Mouse (Mus musculus): ENCODE data around the gene Tulp2. TPM values are rescaled to one million over a fixed set of nuclear protein-coding genes. Genes with fewer than 3 reads are reported as not detected.

Tulp2 gene
- polyA plus RNA-seq, 1 experiment from 2014 or later: 0.92 TPM

DNA sequence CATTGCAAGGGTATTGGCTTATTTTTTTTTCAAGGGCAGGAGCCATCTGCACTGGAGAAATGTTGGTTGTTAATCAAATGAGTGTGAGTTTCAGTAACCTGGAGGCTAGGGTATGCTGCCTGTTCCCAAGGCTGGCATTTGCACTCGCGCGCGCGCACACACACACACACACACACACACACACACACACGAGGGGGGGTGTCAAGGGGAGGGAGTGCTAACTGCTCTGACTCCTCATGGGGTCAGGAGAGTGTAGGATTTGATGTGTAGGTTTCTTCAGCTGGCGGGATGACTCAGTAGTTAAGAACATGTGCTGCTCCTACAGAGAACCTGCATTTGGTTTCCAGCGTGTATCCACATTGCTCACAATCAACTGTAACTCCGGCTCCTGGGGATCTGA lies 9.1 kb downstream of the Tulp2 start:
- ATAC-seq (ENCODE audit: insufficient number of reproducible peaks, insufficient read depth, low FRiP score, low TSS enrichment): no peak
- H3K9ac ChIP-seq: no peak overlapping the region
- no peaks in the 10 kb centered on the region for H3K9me3 ChIP-seq
- no peaks in the 10 kb centered on the region for H3K27me3 ChIP-seq
- H3K27ac ChIP-seq: no peak overlapping the region
- H3K36me3 ChIP-seq: peaks cover 39% of the 10 kb centered on the region
- WGBS: 47% methylated on average over 9 of the region's 9 CpGs
- peak overlapping the region; percentile 15; the same call in 1 of the 2 replicates for H3K4me2 ChIP-seq (replicated peaks)
- peaks cover 10% of the 10 kb centered on the region for H3K4me1 ChIP-seq
- 0 out of 2 replicates have a peak overlapping the region, but pooled peaks have one; percentile 7 for H3K4me3 ChIP-seq

DNA sequence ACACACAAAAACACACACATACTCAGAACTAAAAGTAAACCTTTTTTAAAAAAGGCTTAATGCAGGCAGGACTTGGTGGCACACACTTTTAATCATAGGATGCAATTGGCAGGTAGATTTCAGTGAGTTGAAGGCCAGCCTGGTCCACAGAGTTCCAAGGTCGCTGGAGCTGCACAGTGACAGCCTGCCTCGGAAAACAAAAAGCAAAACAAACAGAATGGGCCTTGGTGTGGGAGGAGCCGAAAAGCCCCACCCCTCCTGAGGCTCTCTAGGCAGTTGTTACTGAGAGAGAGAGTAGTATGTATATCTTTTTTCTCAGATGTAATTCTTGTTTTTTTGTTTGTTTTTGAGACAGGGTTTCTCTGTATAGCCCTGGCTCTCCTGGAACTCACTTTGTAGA lies 9.6 kb downstream of the Tulp2 start:
- Histone ChIP-seq H3K27me3 (no peaks in the 10 kb centered on the region), H3K36me3 (peaks cover 44% of the 10 kb centered on the region), H3K9ac (no peak overlapping the region), H3K9me3 (no peaks in the 10 kb centered on the region), H3K4me2 (replicated peaks) (peak overlapping the region; percentile 15; the same call in 1 of the 2 replicates), H3K4me1 (peaks cover 10% of the 10 kb centered on the region), H3K4me3 (0 out of 2 replicates have a peak overlapping the region, but pooled peaks have one; percentile 7), H3K27ac (no peak overlapping the region)
- 22% methylated on average over 3 of the region's 3 CpGs for WGBS
- ATAC-seq (ENCODE audit: insufficient number of reproducible peaks, insufficient read depth, low FRiP score, low TSS enrichment): no peak

DNA sequence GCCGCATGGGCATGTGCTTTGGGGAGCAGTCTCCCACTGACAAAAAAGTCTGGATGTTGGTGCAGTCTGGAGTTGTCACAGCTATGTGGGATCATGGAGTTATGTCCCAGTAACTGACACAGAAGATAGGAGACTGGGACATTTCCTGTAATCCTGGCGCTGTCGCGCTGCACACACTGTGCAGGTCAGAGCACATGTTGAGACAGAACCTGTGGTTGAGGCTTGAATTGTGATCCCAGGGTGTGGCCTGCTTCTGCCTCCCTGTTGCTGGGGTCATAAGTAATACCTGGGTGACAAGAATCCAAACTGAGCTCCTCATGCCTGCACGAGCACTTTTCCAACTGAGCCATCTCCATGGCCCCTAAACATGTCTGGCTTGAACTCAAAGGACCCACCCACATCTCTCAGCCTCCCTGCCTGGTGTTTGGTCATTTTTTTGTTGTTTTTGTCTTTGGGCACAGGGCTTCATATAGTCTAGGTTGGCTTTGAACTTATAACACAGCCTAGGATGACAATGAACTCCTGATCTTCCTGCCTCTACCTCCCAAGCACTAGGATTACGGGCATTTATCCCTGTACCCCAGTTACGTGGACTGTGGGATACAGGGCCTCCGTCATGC lies 10.7 kb downstream of the Tulp2 start:
- Histone ChIP-seq H3K4me1 (peaks cover 10% of the 10 kb centered on the region), H3K27me3 (no peaks in the 10 kb centered on the region), H3K4me2 (replicated peaks) (no peak overlapping the region), H3K9me3 (no peaks in the 10 kb centered on the region), H3K9ac (no peak overlapping the region), H3K27ac (no peak overlapping the region), H3K36me3 (peaks cover 55% of the 10 kb centered on the region), H3K4me3 (no peak overlapping the region)
- WGBS: 95% methylated on average over 8 of the region's 8 CpGs
- ATAC-seq (ENCODE audit: insufficient number of reproducible peaks, insufficient read depth, low FRiP score, low TSS enrichment): no peak

DNA sequence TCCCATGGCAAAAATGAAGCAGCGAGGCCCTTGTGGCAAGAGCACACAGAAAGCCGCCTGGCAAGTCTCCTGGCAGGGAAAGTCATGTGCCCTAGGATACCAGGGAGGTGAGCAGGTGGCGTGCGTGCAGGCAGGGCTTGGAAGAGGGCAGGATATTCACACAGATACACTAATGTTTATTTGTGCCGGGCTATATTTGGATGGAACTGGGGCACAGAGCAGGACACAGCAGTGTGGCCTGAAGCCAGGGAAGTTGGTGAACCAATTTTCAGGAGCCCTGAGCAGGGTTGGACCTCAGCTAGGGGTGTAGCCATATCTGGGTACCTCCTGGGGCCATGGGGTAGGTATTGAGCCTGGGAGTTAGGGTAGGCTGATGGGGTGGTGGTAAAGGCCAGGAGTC lies 11.3 kb downstream of the Tulp2 start:
- no peak for ATAC-seq (ENCODE audit: insufficient number of reproducible peaks, insufficient read depth, low FRiP score, low TSS enrichment)
- H3K4me1 ChIP-seq: peaks cover 10% of the 10 kb centered on the region
- WGBS: 96% methylated on average over 5 of the region's 5 CpGs

GRCm38 (mm10) chr7:45494548-45494947 lies 12.9 kb downstream of the Tulp2 start:
- no peak for ATAC-seq (ENCODE audit: insufficient number of reproducible peaks, insufficient read depth, low FRiP score, low TSS enrichment)
- no peaks in the 10 kb centered on the region for H3K9me3 ChIP-seq
- no peak overlapping the region for H3K4me2 ChIP-seq (replicated peaks)
- H3K27me3 ChIP-seq: no peaks in the 10 kb centered on the region
- no peak overlapping the region for H3K4me3 ChIP-seq
- peaks cover 77% of the 10 kb centered on the region for H3K36me3 ChIP-seq
- H3K9ac ChIP-seq: no peak overlapping the region
- peaks cover 10% of the 10 kb centered on the region for H3K4me1 ChIP-seq
- WGBS: 79% methylated on average over 9 of the region's 9 CpGs
- H3K27ac ChIP-seq: no peak overlapping the region

More for the DNA sequence above, 11.3 kb downstream of the Tulp2 start:
- H3K9me3 ChIP-seq: no peaks in the 10 kb centered on the region
- H3K9ac ChIP-seq: no peak overlapping the region
- H3K4me2 ChIP-seq (replicated peaks): no peak overlapping the region
- H3K27me3 ChIP-seq: no peaks in the 10 kb centered on the region
- no peak overlapping the region for H3K27ac ChIP-seq
- no peak overlapping the region for H3K4me3 ChIP-seq
- H3K36me3 ChIP-seq: peaks cover 61% of the 10 kb centered on the region

- H3K9ac ChIP-seq: no peak overlapping the region
- 98% methylated on average over 6 of the region's 6 CpGs for WGBS
- no peak overlapping the region for H3K4me2 ChIP-seq (replicated peaks)
- no peak for ATAC-seq (ENCODE audit: insufficient number of reproducible peaks, insufficient read depth, low FRiP score, low TSS enrichment)
- no peaks in the 10 kb centered on the region for H3K4me1 ChIP-seq
- no peak overlapping the region for H3K4me3 ChIP-seq
- H3K27ac ChIP-seq: no peak overlapping the region
- H3K9me3 ChIP-seq: no peaks in the 10 kb centered on the region
- H3K36me3 ChIP-seq: peaks cover 90% of the 10 kb centered on the region
- H3K27me3 ChIP-seq: no peaks in the 10 kb centered on the region
Measured at GRCm38 (mm10) chr7:45498427-45498826, 16.8 kb downstream of the Tulp2 start.

- peaks cover 32% of the 10 kb centered on the region for H3K36me3 ChIP-seq
- WGBS: 89% methylated on average over 6 of the region's 6 CpGs
Measured at GRCm38 (mm10) chr7:45507583-45507982, 25.9 kb downstream of the Tulp2 start.

DNA sequence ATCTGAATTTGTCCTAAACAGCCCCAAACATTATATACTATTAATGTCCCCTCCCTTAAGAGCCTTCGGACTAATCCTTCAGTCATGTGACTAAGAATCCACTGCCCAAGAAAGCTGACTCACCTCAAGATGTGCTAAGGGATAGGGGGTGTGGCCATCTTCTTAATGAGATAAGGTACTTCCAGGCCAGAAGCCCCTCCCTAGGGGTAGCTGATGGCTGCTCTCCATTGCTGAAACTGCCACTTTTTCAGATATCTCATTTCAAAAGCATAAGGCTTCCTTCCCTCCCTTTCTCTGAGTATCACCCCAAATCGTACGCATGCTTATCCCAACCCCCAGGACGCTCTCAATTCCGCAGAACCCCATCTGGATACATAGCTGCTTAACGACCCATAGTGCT lies 26.9 kb downstream of the Tulp2 start:
- Histone ChIP-seq H3K9me3 (no peaks in the 10 kb centered on the region), H3K4me3 (no peak overlapping the region), H3K27ac (no peak overlapping the region), H3K27me3 (no peaks in the 10 kb centered on the region), H3K4me1 (peaks cover 13% of the 10 kb centered on the region), H3K36me3 (peaks cover 23% of the 10 kb centered on the region), H3K4me2 (replicated peaks) (peak overlapping the region; percentile 97; the same call in 1 of the 2 replicates), H3K9ac (peak overlapping the region; percentile 82; the same call in 1 of the 2 replicates)
- 88% methylated on average over 6 of the region's 6 CpGs for WGBS
- no peak for ATAC-seq (ENCODE audit: insufficient number of reproducible peaks, insufficient read depth, low FRiP score, low TSS enrichment)

More at GRCm38 (mm10) chr7:45507583-45507982, 25.9 kb downstream of the Tulp2 start:
- no peak for ATAC-seq (ENCODE audit: insufficient number of reproducible peaks, insufficient read depth, low FRiP score, low TSS enrichment)
- H3K4me3 ChIP-seq: no peak overlapping the region
- no peak overlapping the region for H3K9ac ChIP-seq
- H3K4me2 ChIP-seq (replicated peaks): no peak overlapping the region
- no peak overlapping the region for H3K27ac ChIP-seq
- no peaks in the 10 kb centered on the region for H3K27me3 ChIP-seq
- peaks cover 13% of the 10 kb centered on the region for H3K4me1 ChIP-seq
- H3K9me3 ChIP-seq: no peaks in the 10 kb centered on the region

DNA sequence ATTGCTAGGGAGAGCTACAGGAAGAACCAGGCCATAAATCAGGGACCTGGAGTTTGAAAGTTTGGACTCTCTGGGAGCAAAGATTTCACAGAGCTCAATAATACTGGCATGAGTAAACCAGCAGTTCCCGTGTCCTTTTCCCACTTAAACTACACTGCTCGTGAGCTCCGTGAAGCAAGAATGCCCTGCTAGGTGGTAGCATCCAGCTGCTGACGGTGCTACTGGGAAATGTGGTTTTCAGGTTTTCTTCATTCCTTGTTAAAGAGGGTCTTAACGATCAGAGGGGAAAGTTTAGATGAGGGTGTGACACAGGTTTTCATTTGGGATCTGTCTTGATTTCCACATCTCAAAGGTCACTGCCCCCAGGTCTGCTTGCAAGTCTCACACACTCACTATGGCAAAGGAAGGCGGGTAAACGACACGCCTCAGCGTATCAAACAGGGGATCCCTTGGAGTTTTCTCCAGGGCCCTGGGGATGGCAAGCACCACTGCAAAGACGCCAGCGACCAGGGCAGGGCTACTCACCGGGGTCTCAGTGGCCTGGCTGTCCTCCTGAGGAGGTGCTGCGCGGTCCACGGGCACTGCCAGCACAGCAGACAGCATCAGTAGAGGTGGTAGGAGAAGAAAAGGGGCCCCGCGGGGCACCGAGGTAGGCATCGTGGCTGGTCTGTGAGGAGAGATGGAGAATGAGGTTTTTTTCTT lies 27.7 kb downstream of the Tulp2 start:
- Histone ChIP-seq H3K27ac (peak overlapping the region; percentile 92; the same call in 1 of the 2 replicates), H3K4me3 (peak overlapping the region; percentile 69), H3K9ac (peak overlapping the region; percentile 82)

DNA sequence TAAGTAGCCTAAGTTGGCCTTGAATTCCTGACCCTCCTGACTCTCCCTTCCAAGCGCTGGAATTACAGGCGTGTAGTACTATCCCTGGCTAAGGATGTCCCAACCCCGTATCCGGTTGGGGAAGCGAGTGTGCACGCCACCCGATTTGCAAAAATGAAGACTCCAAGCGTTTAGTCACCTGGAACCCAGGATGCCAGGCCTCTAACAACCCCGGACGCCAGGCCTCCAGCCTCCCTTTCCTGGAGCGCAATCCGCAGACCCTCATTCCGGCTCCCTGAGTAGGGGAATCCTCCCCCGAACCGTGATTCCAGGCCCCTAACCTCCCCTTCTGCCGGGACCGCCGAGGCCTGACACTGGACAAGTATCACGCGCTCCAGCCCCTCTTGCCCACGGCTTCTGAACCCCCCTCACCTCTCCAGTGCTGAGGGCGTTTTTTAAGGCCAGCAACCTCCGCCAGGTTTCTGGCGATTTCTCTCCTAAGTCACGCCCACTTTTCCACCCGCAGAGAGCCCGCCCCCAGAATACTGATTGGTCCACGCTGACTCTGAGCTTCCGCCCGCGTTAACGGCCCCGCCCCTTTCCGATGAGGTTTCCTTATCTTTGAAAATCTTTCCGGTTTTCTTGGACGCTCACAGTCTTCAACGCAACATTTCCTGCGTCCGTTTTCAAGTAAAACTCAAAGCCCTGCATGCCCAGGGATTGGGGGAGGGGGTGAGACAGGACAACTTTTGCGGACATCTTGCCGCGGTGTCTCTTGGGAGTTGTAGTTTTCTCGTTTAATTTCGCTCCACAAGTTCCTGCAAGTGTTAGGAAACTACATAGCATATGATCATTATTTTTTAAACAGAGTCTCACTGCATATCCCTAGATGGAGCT lies 28.5 kb downstream of the Tulp2 start, which contains the start of gene Nucb1:
Nucb1 (minus strand) TSS at position 495 of the 876 bp plus-strand sequence.
- Histone ChIP-seq H3K4me3 (peak within 1 kb of the TSS; percentile 69), H3K27ac (peak within 1 kb of the TSS; percentile 92), H3K4me2 (replicated peaks) (peak within 1 kb of the TSS; percentile 97), H3K36me3 (peaks cover 14% of the 10 kb centered on the region), H3K9me3 (no peaks in the 10 kb centered on the region), H3K27me3 (no peaks in the 10 kb centered on the region), H3K4me1 (peaks cover 14% of the 10 kb centered on the region), H3K9ac (peak within 1 kb of the TSS; percentile 82)
- peak; percentile 75 for ATAC-seq (ENCODE audit: insufficient number of reproducible peaks, insufficient read depth, low FRiP score, low TSS enrichment)
- WGBS: under 1% methylated on average over 44 of the region's 44 CpGs

More for the DNA sequence above, 27.7 kb downstream of the Tulp2 start:
- Histone ChIP-seq H3K27me3 (no peaks in the 10 kb centered on the region), H3K4me2 (replicated peaks) (peak overlapping the region; percentile 97), H3K4me1 (peaks cover 13% of the 10 kb centered on the region), H3K36me3 (peaks cover 22% of the 10 kb centered on the region), H3K9me3 (no peaks in the 10 kb centered on the region)
- 35% methylated on average over 19 of the region's 19 CpGs for WGBS
- peak; percentile 48; the same call in 1 of the 2 replicates for ATAC-seq (ENCODE audit: insufficient number of reproducible peaks, insufficient read depth, low FRiP score, low TSS enrichment)

- 78% methylated on average over 7 of the region's 7 CpGs for WGBS
- Histone ChIP-seq H3K36me3 (no peaks in the 10 kb centered on the region), H3K27ac (0 out of 2 replicates have a peak overlapping the region, but pooled peaks have one; percentile 4), H3K4me2 (replicated peaks) (no peak overlapping the region), H3K4me3 (no peak overlapping the region), H3K9me3 (no peaks in the 10 kb centered on the region), H3K9ac (no peak overlapping the region), H3K27me3 (no peaks in the 10 kb centered on the region), H3K4me1 (peaks cover 8% of the 10 kb centered on the region)
- ATAC-seq (ENCODE audit: insufficient number of reproducible peaks, insufficient read depth, low FRiP score, low TSS enrichment): no peak
Measured at GRCm38 (mm10) chr7:45514411-45514810, 32.7 kb downstream of the Tulp2 start.
